Mouse (Mus musculus): ENCODE measurements around the gene Sardh. TPM values are rescaled to one million over a fixed set of nuclear protein-coding genes. Genes with fewer than 3 reads are reported as not detected.

Sardh gene
- polyA plus RNA-seq, 1 experiment from 2014 or later, result 4.4 TPM

DNA sequence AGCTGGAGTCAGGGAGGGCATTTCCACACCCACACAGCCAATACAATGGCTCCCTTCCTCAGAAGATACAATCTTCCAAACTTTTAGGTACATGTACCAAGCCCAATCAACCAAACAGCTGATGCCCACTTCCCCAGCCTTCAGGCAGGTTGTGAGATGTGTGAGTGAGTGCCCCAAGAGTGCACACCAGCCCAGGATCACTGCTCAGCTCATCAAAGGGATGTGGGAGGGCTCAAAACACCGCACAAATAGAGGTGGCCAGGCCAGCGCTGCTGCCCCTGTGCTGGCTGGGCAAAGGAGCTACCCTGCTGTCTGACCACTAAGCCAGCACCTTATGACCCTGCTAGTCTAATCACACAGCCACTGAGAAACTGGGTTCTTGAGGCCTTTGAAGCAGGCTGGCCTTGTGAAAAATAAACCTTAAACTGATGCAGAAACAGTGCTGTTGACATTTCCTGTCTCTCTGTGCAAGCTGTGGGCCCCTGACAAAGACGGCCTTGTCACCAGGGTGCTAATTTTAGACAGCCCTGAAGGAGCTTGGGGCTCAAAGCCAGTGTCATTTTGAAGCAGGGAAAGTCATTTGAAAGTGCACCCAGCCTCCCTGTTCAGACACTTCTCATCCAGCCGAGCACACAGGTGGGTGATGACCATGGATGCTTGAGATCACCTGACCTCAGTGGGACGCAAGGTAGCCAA is 49.4 kb downstream of the Sardh start:
- WGBS, result 61% methylated on average over 5 of the region's 5 CpGs
- Histone ChIP-seq H3K27ac (ENCODE audit: low read depth, low read length) (no peak overlapping the region), H3K9ac (ENCODE audit: low read length) (no peak overlapping the region), H3K4me2 (no peak overlapping the region), H3K4me1 (ENCODE audit: control insufficient read depth, insufficient read depth, low read length) (no peaks in the 10 kb centered on the region), H3K4me3 (ENCODE audit: low read depth, low read length) (no peak overlapping the region), H3K9me3 (ENCODE audit: control insufficient read depth, low read length) (no peaks in the 10 kb centered on the region), H3K36me3 (ENCODE audit: control insufficient read depth, insufficient read depth, low read length) (no peaks in the 10 kb centered on the region), H3K27me3 (ENCODE audit: control insufficient read depth, insufficient read depth, low read length) (no peaks in the 10 kb centered on the region)
- ATAC-seq (ENCODE audit: low FRiP score) (no peak), DNase-seq (ENCODE audit: low spot score, missing footprints) (no peak)

DNA sequence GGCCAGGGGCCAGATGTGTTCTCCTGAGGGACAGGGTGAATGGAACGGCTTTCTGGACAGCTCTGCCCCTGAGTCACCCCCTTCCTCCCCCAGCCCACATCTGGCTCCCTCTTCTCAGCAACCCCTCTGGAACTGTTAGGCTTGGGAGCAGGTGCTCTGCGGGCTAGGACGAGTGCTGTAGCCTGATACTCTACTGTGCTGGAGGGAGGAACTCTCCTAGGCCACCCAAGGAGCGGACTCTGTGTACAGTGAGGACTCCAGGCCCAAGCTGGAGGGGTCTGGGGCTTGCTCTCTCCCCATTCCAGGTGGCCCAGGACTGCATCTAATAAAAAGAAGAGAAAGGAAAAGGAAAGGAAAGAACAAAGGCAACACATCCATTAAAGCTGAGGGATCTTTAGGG is 58.1 kb downstream of the Sardh start:
- Histone ChIP-seq H3K27me3 (ENCODE audit: control insufficient read depth, insufficient read depth, low read length) (no peaks in the 10 kb centered on the region), H3K36me3 (ENCODE audit: control insufficient read depth, insufficient read depth, low read length) (no peaks in the 10 kb centered on the region), H3K4me1 (ENCODE audit: control insufficient read depth, insufficient read depth, low read length) (no peaks in the 10 kb centered on the region), H3K9me3 (ENCODE audit: control insufficient read depth, low read length) (no peaks in the 10 kb centered on the region), H3K4me3 (ENCODE audit: low read depth, low read length) (no peak overlapping the region), H3K4me2 (no peak overlapping the region), H3K9ac (ENCODE audit: low read length) (no peak overlapping the region), H3K27ac (ENCODE audit: low read depth, low read length) (no peak overlapping the region)
- no peak for ATAC-seq (ENCODE audit: low FRiP score)
- no peak for DNase-seq (ENCODE audit: low spot score, missing footprints)
- whole genome bisulfite sequencing, result 52% methylated on average over 4 of the region's 4 CpGs

DNA sequence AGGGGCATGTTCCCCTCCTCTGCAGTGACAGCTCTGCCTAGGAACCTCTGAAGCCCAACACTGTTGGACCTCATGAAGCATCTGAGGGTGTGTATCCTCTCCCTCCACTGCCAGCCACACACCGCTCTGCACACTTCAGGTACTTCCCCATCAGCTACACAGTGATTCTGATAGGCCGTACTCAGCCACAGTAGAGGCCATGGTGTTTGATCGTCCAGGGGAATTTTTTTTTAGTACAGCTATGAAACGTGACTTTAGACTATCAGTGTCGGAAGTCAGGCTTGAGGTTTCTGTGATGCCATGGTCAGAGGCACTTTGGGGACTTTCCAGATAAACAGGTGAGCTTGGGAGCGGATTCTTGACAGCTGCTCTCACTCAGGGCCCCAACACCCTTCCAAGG is 60.6 kb downstream of the Sardh start:
- WGBS, result 86% methylated on average over 6 of the region's 6 CpGs
- no peaks in the 10 kb centered on the region for H3K27me3 ChIP-seq (ENCODE audit: control insufficient read depth, insufficient read depth, low read length)
- no peak overlapping the region for H3K27ac ChIP-seq (ENCODE audit: low read depth, low read length)
- no peaks in the 10 kb centered on the region for H3K9me3 ChIP-seq (ENCODE audit: control insufficient read depth, low read length)
- ATAC-seq (ENCODE audit: low FRiP score) (no peak), DNase-seq (ENCODE audit: low spot score, missing footprints) (no peak)
- H3K4me2 ChIP-seq, result no peak overlapping the region
- no peaks in the 10 kb centered on the region for H3K36me3 ChIP-seq (ENCODE audit: control insufficient read depth, insufficient read depth, low read length)
- H3K4me1 ChIP-seq (ENCODE audit: control insufficient read depth, insufficient read depth, low read length), result no peaks in the 10 kb centered on the region
- H3K9ac ChIP-seq (ENCODE audit: low read length), result no peak overlapping the region
- no peak overlapping the region for H3K4me3 ChIP-seq (ENCODE audit: low read depth, low read length)

DNA sequence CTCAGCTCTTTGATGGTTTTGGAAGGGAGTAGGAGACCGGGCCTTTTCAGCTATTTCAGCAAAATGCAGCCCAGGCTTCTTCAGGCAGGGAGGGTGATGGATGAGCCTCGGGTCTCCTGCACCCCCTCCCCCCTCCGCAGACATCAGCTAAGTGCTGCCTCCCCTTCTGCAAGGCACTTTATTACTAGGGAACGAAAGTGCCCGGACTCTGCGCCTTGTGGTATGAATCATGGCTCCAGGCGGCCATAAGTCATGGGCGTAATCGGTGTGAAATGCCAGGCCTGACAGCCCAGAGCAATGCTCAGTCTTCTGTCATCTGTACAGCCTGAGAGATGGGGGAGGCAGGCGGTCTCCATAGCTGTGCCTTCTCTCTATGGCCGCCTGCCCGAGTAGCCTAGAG is 64.4 kb downstream of the Sardh start:
- no peaks in the 10 kb centered on the region for H3K27me3 ChIP-seq (ENCODE audit: control insufficient read depth, insufficient read depth, low read length)
- ATAC-seq (ENCODE audit: low FRiP score) (no peak), DNase-seq (ENCODE audit: low spot score, missing footprints) (no peak)
- H3K36me3 ChIP-seq (ENCODE audit: control insufficient read depth, insufficient read depth, low read length), result no peaks in the 10 kb centered on the region
- H3K4me2 ChIP-seq, result no peak overlapping the region
- H3K9me3 ChIP-seq (ENCODE audit: control insufficient read depth, low read length), result no peaks in the 10 kb centered on the region
- WGBS, result 90% methylated on average over 12 of the region's 12 CpGs
- H3K4me3 ChIP-seq (ENCODE audit: low read depth, low read length), result no peak overlapping the region
- H3K27ac ChIP-seq (ENCODE audit: low read depth, low read length), result no peak overlapping the region
- H3K9ac ChIP-seq (ENCODE audit: low read length), result no peak overlapping the region
- H3K4me1 ChIP-seq (ENCODE audit: control insufficient read depth, insufficient read depth, low read length), result no peaks in the 10 kb centered on the region

DNA sequence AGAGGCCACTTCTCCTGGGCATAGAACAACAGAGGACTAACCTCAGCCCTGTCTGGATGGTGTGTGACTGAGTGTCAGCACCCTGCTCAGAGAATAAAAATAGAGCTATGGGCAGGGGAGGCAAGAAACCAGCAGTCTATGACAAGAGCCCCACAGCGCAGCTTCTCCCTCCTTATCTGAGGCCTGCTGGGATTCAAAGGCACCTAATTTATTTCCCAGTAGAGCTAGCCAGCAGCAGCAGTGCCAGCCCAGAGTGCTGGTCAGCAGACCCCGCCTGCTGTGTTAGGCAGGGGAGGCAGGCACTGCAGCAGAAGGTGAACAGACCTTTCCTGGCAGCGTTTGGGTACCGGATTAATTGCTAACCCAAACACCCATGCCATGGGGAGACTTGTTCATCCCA is 66.2 kb downstream of the Sardh start:
- ATAC-seq (ENCODE audit: low FRiP score) (no peak), DNase-seq (ENCODE audit: low spot score, missing footprints) (no peak)
- 69% methylated on average over 4 of the region's 4 CpGs for WGBS
- no peaks in the 10 kb centered on the region for H3K36me3 ChIP-seq (ENCODE audit: control insufficient read depth, insufficient read depth, low read length)
- H3K9me3 ChIP-seq (ENCODE audit: control insufficient read depth, low read length), result no peaks in the 10 kb centered on the region
- no peaks in the 10 kb centered on the region for H3K4me1 ChIP-seq (ENCODE audit: control insufficient read depth, insufficient read depth, low read length)
- H3K9ac ChIP-seq (ENCODE audit: low read length), result no peak overlapping the region
- no peak overlapping the region for H3K4me2 ChIP-seq
- no peak overlapping the region for H3K27ac ChIP-seq (ENCODE audit: low read depth, low read length)
- no peaks in the 10 kb centered on the region for H3K27me3 ChIP-seq (ENCODE audit: control insufficient read depth, insufficient read depth, low read length)
- H3K4me3 ChIP-seq (ENCODE audit: low read depth, low read length), result no peak overlapping the region

DNA sequence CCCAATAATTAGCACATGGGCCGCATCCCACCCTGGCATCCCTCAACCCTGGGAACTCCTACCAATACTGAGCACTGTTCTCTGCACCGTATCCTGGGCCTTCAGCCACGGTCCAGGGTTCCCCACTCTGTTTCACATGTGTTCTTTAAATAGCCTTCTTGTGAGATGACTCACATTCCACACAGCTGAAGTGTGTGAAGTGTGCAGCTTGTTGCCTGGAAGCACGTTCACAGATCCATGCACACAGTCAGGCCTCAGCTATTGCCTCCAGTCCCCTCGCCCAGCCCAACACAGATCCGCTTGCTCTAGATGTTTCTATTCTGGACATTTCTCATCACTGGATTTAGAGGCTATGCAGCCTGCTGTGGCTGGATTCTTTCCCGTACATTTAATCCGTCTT is 69.0 kb downstream of the Sardh start:
- H3K4me3 ChIP-seq (ENCODE audit: low read depth, low read length), result no peak overlapping the region
- no peak overlapping the region for H3K27ac ChIP-seq (ENCODE audit: low read depth, low read length)
- 84% methylated on average over 8 of the region's 8 CpGs for WGBS
- no peak for DNase-seq (ENCODE audit: low spot score, missing footprints)
- ATAC-seq (ENCODE audit: low FRiP score), result no peak
- no peaks in the 10 kb centered on the region for H3K9me3 ChIP-seq (ENCODE audit: control insufficient read depth, low read length)
- H3K4me1 ChIP-seq (ENCODE audit: control insufficient read depth, insufficient read depth, low read length), result no peaks in the 10 kb centered on the region
- no peak overlapping the region for H3K4me2 ChIP-seq
- no peaks in the 10 kb centered on the region for H3K27me3 ChIP-seq (ENCODE audit: control insufficient read depth, insufficient read depth, low read length)
- no peak overlapping the region for H3K9ac ChIP-seq (ENCODE audit: low read length)
- no peaks in the 10 kb centered on the region for H3K36me3 ChIP-seq (ENCODE audit: control insufficient read depth, insufficient read depth, low read length)

DNA sequence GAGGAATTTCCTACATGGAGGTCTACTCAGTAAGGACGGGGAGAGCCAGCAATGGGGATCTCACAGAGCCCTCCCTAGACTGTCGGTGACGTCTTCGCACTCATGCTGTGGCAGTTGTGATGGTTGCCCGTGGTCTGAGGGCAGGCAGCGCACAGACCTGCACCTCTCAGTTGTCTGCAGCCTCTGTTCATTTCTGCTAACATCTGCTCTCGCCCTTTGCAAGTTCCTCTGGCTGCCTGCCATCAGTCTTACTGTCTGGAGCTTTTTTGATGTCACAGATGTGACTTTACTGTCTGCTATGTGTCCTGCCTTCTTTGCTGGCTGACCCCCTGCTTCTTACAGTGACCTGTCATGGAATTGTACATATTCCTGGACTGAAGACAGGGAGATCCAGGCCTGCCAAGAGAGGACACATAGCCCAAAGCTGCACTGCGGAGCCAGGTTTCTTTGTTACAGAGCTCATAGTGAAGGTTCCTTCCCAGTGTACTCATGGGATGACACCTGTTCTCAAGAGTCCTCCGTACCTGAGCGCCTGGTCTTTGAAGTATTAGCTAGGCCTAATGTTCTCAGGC is 72.4 kb downstream of the Sardh start:
- no peak for DNase-seq (ENCODE audit: low spot score, missing footprints)
- no peaks in the 10 kb centered on the region for H3K9me3 ChIP-seq (ENCODE audit: control insufficient read depth, low read length)
- no peak for ATAC-seq (ENCODE audit: low FRiP score)
- no peak overlapping the region for H3K4me2 ChIP-seq
- no peak overlapping the region for H3K27ac ChIP-seq (ENCODE audit: low read depth, low read length)
- WGBS, result 80% methylated on average over 10 of the region's 10 CpGs
- H3K4me1 ChIP-seq (ENCODE audit: control insufficient read depth, insufficient read depth, low read length), result no peaks in the 10 kb centered on the region
- H3K27me3 ChIP-seq (ENCODE audit: control insufficient read depth, insufficient read depth, low read length), result no peaks in the 10 kb centered on the region
- H3K4me3 ChIP-seq (ENCODE audit: low read depth, low read length), result no peak overlapping the region
- no peak overlapping the region for H3K9ac ChIP-seq (ENCODE audit: low read length)
- no peaks in the 10 kb centered on the region for H3K36me3 ChIP-seq (ENCODE audit: control insufficient read depth, insufficient read depth, low read length)

DNA sequence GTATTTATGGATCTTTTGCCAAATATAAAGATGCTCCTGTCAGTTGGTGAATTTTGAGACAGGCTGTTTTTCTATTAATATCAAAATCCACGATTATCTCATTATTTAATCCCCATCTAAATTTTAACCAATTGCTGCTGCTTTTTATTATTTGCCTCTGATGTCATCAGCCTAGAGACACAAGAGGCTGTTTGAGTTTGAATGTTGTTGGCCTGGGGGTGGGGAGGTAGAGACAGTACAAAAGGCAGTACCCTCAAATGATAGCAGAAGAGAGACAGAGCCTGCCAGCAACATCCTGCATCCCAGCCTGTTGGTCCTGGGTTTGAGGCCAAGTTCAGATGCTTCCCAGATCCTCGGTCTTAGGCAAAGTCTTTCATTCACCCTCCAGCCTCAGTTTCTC is 73.9 kb downstream of the Sardh start:
- H3K9ac ChIP-seq (ENCODE audit: low read length), result no peak overlapping the region
- no peak overlapping the region for H3K4me2 ChIP-seq
- no peaks in the 10 kb centered on the region for H3K4me1 ChIP-seq (ENCODE audit: control insufficient read depth, insufficient read depth, low read length)
- H3K27me3 ChIP-seq (ENCODE audit: control insufficient read depth, insufficient read depth, low read length), result no peaks in the 10 kb centered on the region
- H3K27ac ChIP-seq (ENCODE audit: low read depth, low read length), result no peak overlapping the region
- ATAC-seq (ENCODE audit: low FRiP score), result no peak
- no peaks in the 10 kb centered on the region for H3K36me3 ChIP-seq (ENCODE audit: control insufficient read depth, insufficient read depth, low read length)
- WGBS, result 77% methylated on average over 2 of the region's 2 CpGs
- no peak for DNase-seq (ENCODE audit: low spot score, missing footprints)
- H3K4me3 ChIP-seq (ENCODE audit: low read depth, low read length), result no peak overlapping the region
- no peaks in the 10 kb centered on the region for H3K9me3 ChIP-seq (ENCODE audit: control insufficient read depth, low read length)

DNA sequence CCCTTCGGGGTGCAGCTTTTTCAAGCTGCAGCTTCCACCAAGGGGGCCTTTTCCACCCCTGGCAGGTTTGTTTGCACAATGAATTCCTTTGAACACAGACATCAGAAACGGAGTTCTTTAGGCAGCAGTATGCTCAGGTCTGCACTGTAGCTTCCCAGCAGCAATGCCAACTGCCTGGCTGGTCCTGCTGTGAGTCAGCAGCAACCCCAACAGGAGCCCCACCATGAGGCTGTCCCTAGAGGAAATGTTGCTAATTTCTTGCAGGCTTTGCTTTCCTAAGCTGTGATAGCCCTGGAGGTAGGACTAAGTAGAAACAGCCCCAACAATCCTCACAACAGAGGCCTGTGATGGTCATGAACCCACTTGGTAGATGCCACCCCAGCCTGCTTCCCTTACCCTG is 81.1 kb downstream of the Sardh start:
- no peak overlapping the region for H3K9ac ChIP-seq (ENCODE audit: low read length)
- WGBS, result 29% methylated on average over 2 of the region's 2 CpGs
- DNase-seq (ENCODE audit: low spot score, missing footprints) (no peak), ATAC-seq (ENCODE audit: low FRiP score) (no peak)
- no peak overlapping the region for H3K4me2 ChIP-seq
- no peak overlapping the region for H3K4me3 ChIP-seq (ENCODE audit: low read depth, low read length)
- no peak overlapping the region for H3K27ac ChIP-seq (ENCODE audit: low read depth, low read length)
- H3K36me3 ChIP-seq (ENCODE audit: control insufficient read depth, insufficient read depth, low read length), result no peaks in the 10 kb centered on the region
- H3K27me3 ChIP-seq (ENCODE audit: control insufficient read depth, insufficient read depth, low read length), result no peaks in the 10 kb centered on the region
- H3K4me1 ChIP-seq (ENCODE audit: control insufficient read depth, insufficient read depth, low read length), result peaks cover 2% of the 10 kb centered on the region; the same call in 1 of the 2 replicates
- H3K9me3 ChIP-seq (ENCODE audit: control insufficient read depth, low read length), result no peaks in the 10 kb centered on the region

Measured in midbrain, embryonic 11.5 days (tissue).